Mouse (Mus musculus) embryonic facial prominence, embryonic 12.5 days (tissue): Measurements from ENCODE around the gene Hhatl. TPM values are rescaled to one million over a fixed set of nuclear protein-coding genes. Genes with fewer than 3 reads are reported as not detected.

ENCODE experiments used
- ATAC-seq: fragments of 200-750 bp; cut with Nextera tagmentation; 2 replicates; pipeline ENCODE4 v1.8.0; 2017; ENCODE audit not compliant: insufficient number of reproducible peaks, insufficient read depth, low FRiP score, low TSS enrichment
- H3K27ac ChIP-seq: fragments of 300-500 bp; sonication (generic); 2 replicates; pipeline ENCODE4 v1.5.1; 2016; ENCODE audit warnings: mild to moderate bottlenecking
- H3K27me3 ChIP-seq: fragments of 300-500 bp; sonication (generic); 2 replicates; pipeline ENCODE4 v1.6.1; 2016; ENCODE audit warnings: mild to moderate bottlenecking, moderate library complexity
- H3K36me3 ChIP-seq: fragments of 300-500 bp; sonication (generic); 2 replicates; pipeline ENCODE4 v1.6.1; 2016; ENCODE audit warnings: mild to moderate bottlenecking
- H3K4me1 ChIP-seq: fragments of 300-500 bp; sonication (generic); 2 replicates; pipeline ENCODE4 v1.6.1; 2016
- H3K4me2 ChIP-seq: fragments of 300-500 bp; sonication (generic); replicated peaks from 2 replicates; pipeline ENCODE4 v1.6.1; 2016; ENCODE audit warnings: mild to moderate bottlenecking, moderate library complexity
- H3K4me3 ChIP-seq: fragments of 300-500 bp; sonication (generic); 2 replicates; pipeline ENCODE4 v1.5.1; 2016; ENCODE audit warnings: mild to moderate bottlenecking
- H3K9ac ChIP-seq: fragments of 300-500 bp; sonication (generic); 2 replicates; pipeline ENCODE4 v1.6.1; 2016; ENCODE audit warnings: mild to moderate bottlenecking, moderate library complexity
- H3K9me3 ChIP-seq: fragments of 300-500 bp; sonication (generic); 2 replicates; pipeline ENCODE4 v1.6.1; 2016; ENCODE audit warnings: mild to moderate bottlenecking, moderate library complexity
- WGBS: fragments of 180-500 bp; shearing (Covaris S2); methylation state at CpG from one replicate; pipeline ENCODE4 v1.1.7; 2016; 5-methylcytosine and 5-hydroxymethylcytosine counted together
- polyA plus RNA-seq: library from polyadenylated mRNA; unstranded; fragments of >200 nt; fragmentation: Nextera tagmentation; extraction: Ambion mirVana; gene quantifications from 2 replicates; pipeline ENCODE4 v1.2.1, GENCODE M21; 2016

Gene Hhatl
- polyA plus RNA-seq, 1 experiment from 2014 or later, result 0.40 TPM

GRCm38 (mm10) chr9:121756785-121757184 is 35.5 kb downstream of the Hhatl start:
- H3K27me3 ChIP-seq, result no peaks in the 10 kb centered on the region
- no peak overlapping the region for H3K27ac ChIP-seq
- WGBS, result 87% methylated on average over 3 of the region's 3 CpGs
- H3K36me3 ChIP-seq, result peaks cover 41% of the 10 kb centered on the region
- H3K4me3 ChIP-seq, result no peak overlapping the region
- no peak overlapping the region for H3K9ac ChIP-seq
- no peak for ATAC-seq
- H3K9me3 ChIP-seq, result no peaks in the 10 kb centered on the region
- H3K4me1 ChIP-seq, result peaks cover 34% of the 10 kb centered on the region
- H3K4me2 ChIP-seq, result no peak overlapping the region

DNA sequence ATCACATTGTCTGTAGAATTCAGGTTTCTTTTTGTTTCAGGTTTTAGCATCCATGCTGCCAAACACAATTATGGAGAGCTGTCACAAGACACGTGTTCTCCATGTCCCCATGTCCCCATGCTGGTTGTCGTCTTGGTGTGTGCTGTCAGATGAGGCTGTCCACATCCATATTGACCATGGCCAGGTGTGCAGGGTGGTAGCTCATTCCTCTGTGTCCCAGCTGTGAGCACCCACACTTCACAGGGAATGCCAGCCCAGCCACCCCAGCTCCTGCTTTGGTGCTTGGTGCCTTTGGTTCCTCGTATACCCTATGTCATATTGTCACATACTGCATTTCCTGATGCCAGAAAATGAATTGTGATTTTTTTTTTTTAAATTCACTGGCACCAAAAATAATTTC is 37.7 kb downstream of the Hhatl start:
- Histone ChIP-seq H3K4me1 (peaks cover 18% of the 10 kb centered on the region), H3K36me3 (peaks cover 63% of the 10 kb centered on the region), H3K4me2 (no peak overlapping the region), H3K27ac (no peak overlapping the region), H3K9me3 (no peaks in the 10 kb centered on the region), H3K27me3 (no peaks in the 10 kb centered on the region), H3K9ac (no peak overlapping the region), H3K4me3 (no peak overlapping the region)
- WGBS, result 86% methylated on average over 3 of the region's 3 CpGs
- no peak for ATAC-seq

- no peak overlapping the region for H3K9ac ChIP-seq
- no peaks in the 10 kb centered on the region for H3K27me3 ChIP-seq
- 96% methylated on average over 9 of the region's 9 CpGs for WGBS
- H3K36me3 ChIP-seq, result peaks cover 81% of the 10 kb centered on the region
- H3K4me1 ChIP-seq, result peaks cover 5% of the 10 kb centered on the region
- no peak overlapping the region for H3K4me2 ChIP-seq
- H3K27ac ChIP-seq, result no peak overlapping the region
- no peak overlapping the region for H3K4me3 ChIP-seq
- H3K9me3 ChIP-seq, result no peaks in the 10 kb centered on the region
- no peak for ATAC-seq
Observed at GRCm38 (mm10) chr9:121752774-121753173, 39.5 kb downstream of the Hhatl start.

DNA sequence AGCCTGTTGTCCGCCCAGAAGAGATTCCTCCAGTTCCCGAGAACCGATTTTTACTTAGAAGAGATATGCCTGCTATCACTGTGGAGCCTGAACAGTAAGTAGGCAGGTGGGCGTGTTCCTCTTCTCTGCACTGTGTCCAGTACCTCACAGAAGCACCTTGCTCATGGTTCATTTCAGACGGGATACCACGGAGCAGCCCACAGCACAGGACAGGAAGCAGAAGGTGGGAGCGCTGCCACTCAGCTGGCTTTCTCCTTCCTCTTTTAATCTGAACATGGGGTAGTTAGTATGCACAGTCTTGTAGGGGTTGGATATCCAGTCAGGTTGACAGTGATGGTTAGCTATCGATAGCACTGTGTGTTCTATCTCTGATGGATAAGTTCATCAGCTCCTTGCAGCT is 48.3 kb downstream of the Hhatl start:
- Histone ChIP-seq H3K9ac (no peak overlapping the region), H3K4me2 (no peak overlapping the region), H3K36me3 (peaks cover 80% of the 10 kb centered on the region), H3K27me3 (no peaks in the 10 kb centered on the region), H3K4me3 (no peak overlapping the region), H3K9me3 (no peaks in the 10 kb centered on the region), H3K27ac (no peak overlapping the region), H3K4me1 (no peaks in the 10 kb centered on the region)
- 90% methylated on average over 8 of the region's 8 CpGs for WGBS
- no peak for ATAC-seq

DNA sequence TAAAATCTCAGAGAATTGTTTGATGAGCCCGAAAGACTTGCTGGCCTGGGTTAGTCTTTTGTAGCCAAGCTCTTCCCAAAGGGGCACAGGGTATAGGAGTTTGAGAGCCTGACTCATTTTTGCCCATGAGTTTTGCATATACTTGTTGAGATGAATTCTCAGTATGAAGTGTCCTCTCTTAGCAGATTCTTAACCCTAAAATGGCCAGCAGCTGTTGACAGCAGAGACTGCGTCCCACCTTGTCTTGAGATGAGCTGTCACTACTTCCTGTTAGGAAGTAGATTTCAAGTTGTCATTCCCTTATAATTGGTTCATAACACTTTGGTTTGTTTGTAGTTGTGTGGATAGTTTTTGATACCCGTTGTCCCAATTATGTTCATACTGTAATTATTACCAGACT is 51.1 kb downstream of the Hhatl start:
- Histone ChIP-seq H3K4me2 (no peak overlapping the region), H3K4me1 (no peaks in the 10 kb centered on the region), H3K4me3 (no peak overlapping the region), H3K9ac (no peak overlapping the region), H3K36me3 (peaks cover 54% of the 10 kb centered on the region), H3K27ac (no peak overlapping the region), H3K27me3 (no peaks in the 10 kb centered on the region), H3K9me3 (no peaks in the 10 kb centered on the region)
- 90% methylated on average over 3 of the region's 3 CpGs for WGBS
- ATAC-seq, result no peak

DNA sequence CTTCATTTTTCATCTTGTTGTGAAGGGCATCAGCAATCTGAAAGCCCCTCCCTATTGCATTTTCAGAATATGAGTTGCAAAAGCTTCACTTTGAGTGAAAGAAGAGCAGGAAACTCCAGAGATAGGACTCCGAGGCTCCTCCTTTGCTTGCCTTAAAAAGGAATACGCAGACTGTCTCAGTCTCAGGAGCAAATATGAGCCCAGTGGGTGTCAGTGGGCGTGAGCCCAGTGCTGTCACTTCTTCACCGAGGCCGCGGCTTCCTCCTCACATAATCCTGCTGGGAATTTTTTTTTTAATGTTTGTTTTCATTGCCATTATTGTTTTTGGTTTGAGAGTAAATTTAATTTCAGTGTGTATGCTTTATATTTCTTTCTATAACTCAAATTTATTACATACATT is 51.8 kb downstream of the Hhatl start:
- Histone ChIP-seq H3K27me3 (no peaks in the 10 kb centered on the region), H3K4me3 (no peak overlapping the region), H3K4me2 (no peak overlapping the region), H3K9me3 (no peaks in the 10 kb centered on the region), H3K36me3 (peaks cover 50% of the 10 kb centered on the region), H3K27ac (no peak overlapping the region), H3K9ac (no peak overlapping the region), H3K4me1 (no peaks in the 10 kb centered on the region)
- WGBS, result 90% methylated on average over 6 of the region's 6 CpGs
- no peak for ATAC-seq

Other genes starting within 250 kb of the Hhatl start
- 0.63 TPM in 1 of 2 replicates, not detected in the other for gene Lyzl4, start 150.4 kb downstream of the Hhatl start, polyA plus RNA-seq
- gene Vipr1, start 149.8 kb downstream of the Hhatl start, polyA plus RNA-seq, result 0.62 and 0.73 TPM in 2 replicates
- 16.8 and 18.0 TPM in 2 replicates for gene Sec22c, start 87.0 kb downstream of the Hhatl start, polyA plus RNA-seq
- 96.2 and 117 TPM in 2 replicates for gene Ss18l2, start 82.2 kb downstream of the Hhatl start, polyA plus RNA-seq
- gene Nktr, start 73.3 kb downstream of the Hhatl start, polyA plus RNA-seq, result 73.7 and 85.5 TPM in 2 replicates
- gene Zfp651, start 33.2 kb downstream of the Hhatl start, polyA plus RNA-seq, result 15.4 and 20.1 TPM in 2 replicates
- gene Klhl40, start 14.9 kb downstream of the Hhatl start, polyA plus RNA-seq, result 2.9 and 3.6 TPM in 2 replicates
- 1.3 and 1.5 TPM in 2 replicates for gene Ccdc13, start 47.0 kb upstream of the Hhatl start, polyA plus RNA-seq
- 128 and 154 TPM in 2 replicates for gene Higd1a, start 65.9 kb upstream of the Hhatl start, polyA plus RNA-seq
- 0.22 and 0.27 TPM in 2 replicates for gene Ackr2, start 105.8 kb upstream of the Hhatl start, polyA plus RNA-seq
- gene Cyp8b1, start 123.8 kb upstream of the Hhatl start, polyA plus RNA-seq, result not detected in 2 replicates
- gene Fam198a, start 158.5 kb upstream of the Hhatl start, polyA plus RNA-seq, result 2.1 and 2.2 TPM in 2 replicates
- gene Pomgnt2, start 204.6 kb upstream of the Hhatl start, polyA plus RNA-seq, result 13.9 and 15.0 TPM in 2 replicates